In genomic region chr8:60386589-60386988, GRCm38 (mm10) we compare ENCODE assay signal across 28 mouse cellular contexts.
"Had no signal": no experiment of that assay in that cellular context is flagged by ENCODE, and none has a peak within 500 bp of the region (broad histone marks: within the 10 kb centered on the region; RNA-seq: fewer than 3 reads in every experiment).

No protein-coding gene starts in this region.

- H3K36me3 ChIP-seq: embryonic facial prominence, embryonic 10.5 days; embryonic facial prominence, embryonic 12.5 days; embryonic facial prominence, embryonic 13.5 days; embryonic facial prominence, embryonic 15.5 days; forebrain, embryonic 10.5 days; forebrain, embryonic 12.5 days; forebrain, embryonic 15.5 days had no signal

- H3K27me3 ChIP-seq: embryonic facial prominence, embryonic 12.5 days; embryonic facial prominence, embryonic 13.5 days; embryonic facial prominence, embryonic 15.5 days; forebrain, embryonic 12.5 days; forebrain, embryonic 13.5 days; forebrain, embryonic 15.5 days had no signal

- H3K4me1 ChIP-seq: embryonic facial prominence, embryonic 10.5 days; embryonic facial prominence, embryonic 12.5 days; embryonic facial prominence, embryonic 13.5 days; embryonic facial prominence, embryonic 15.5 days; forebrain, embryonic 10.5 days; forebrain, embryonic 12.5 days; forebrain, embryonic 13.5 days; forebrain, embryonic 15.5 days had no signal

- H3K27ac ChIP-seq: embryonic facial prominence, embryonic 10.5 days; embryonic facial prominence, embryonic 12.5 days; embryonic facial prominence, embryonic 13.5 days; embryonic facial prominence, embryonic 15.5 days; forebrain, embryonic 10.5 days; forebrain, embryonic 12.5 days; forebrain, embryonic 13.5 days; forebrain, embryonic 15.5 days; gastrocnemius, adult 2 months had no signal

- H3K9ac ChIP-seq: embryonic facial prominence, embryonic 12.5 days; embryonic facial prominence, embryonic 13.5 days; embryonic facial prominence, embryonic 15.5 days; forebrain, embryonic 12.5 days; forebrain, embryonic 13.5 days; forebrain, embryonic 15.5 days; forebrain, postnatal 0 days had no signal

- DNase-seq: cerebellum, adult 18-20 months; cerebellum, adult 2 months; cerebellum, adult 8-10 months; cerebellum, adult 9-10 months; cerebellum, adult 9-11 months; cerebellum, postnatal 10 days; cerebellum, postnatal 14 days; cerebellum, postnatal 25 days; cerebellum, postnatal 36 days; embryo, embryonic 11 days; forebrain, postnatal 0 days; gastrocnemius, adult 2 months; gastrocnemius, postnatal 10 days; gastrocnemius, postnatal 14 days; gastrocnemius, postnatal 25 days; gastrocnemius, postnatal 36 days; heart, adult 11 months had no signal

- H3K9me3 ChIP-seq: embryonic facial prominence, embryonic 10.5 days; embryonic facial prominence, embryonic 12.5 days; embryonic facial prominence, embryonic 13.5 days; embryonic facial prominence, embryonic 15.5 days; forebrain, embryonic 10.5 days; forebrain, embryonic 12.5 days; forebrain, embryonic 13.5 days; forebrain, embryonic 15.5 days had no signal

- H3K4me3 ChIP-seq: embryonic facial prominence, embryonic 10.5 days; embryonic facial prominence, embryonic 12.5 days; embryonic facial prominence, embryonic 13.5 days; embryonic facial prominence, embryonic 15.5 days; erythroblast, embryonic 14.5 days; forebrain, embryonic 10.5 days; forebrain, embryonic 12.5 days; forebrain, embryonic 13.5 days; forebrain, embryonic 15.5 days; gastrocnemius, adult 2 months had no signal

- ATAC-seq: forebrain, embryonic 13.5 days; forebrain, embryonic 14.5 days; forebrain, embryonic 15.5 days; forebrain, embryonic 16.5 days; forebrain, postnatal 0 days had no signal

- H3K4me2 ChIP-seq: embryonic facial prominence, embryonic 12.5 days; embryonic facial prominence, embryonic 13.5 days; embryonic facial prominence, embryonic 15.5 days; forebrain, embryonic 12.5 days; forebrain, embryonic 13.5 days; forebrain, embryonic 15.5 days had no signal
